Mouse (Mus musculus) liver, embryonic 12.5 days (tissue): ENCODE measurements around the gene Mpg. TPM values are rescaled to one million over a fixed set of nuclear protein-coding genes. Genes with fewer than 3 reads are reported as not detected.

Experiments used
- ATAC-seq: fragments of 200-750 bp; cut with Nextera tagmentation; 2 replicates; pipeline ENCODE4 v1.8.0; 2017; ENCODE audit warnings: moderate number of reproducible peaks, mild to moderate bottlenecking, moderate library complexity
- H3K27ac ChIP-seq: fragments of 300-500 bp; sonication (generic); 2 replicates; pipeline ENCODE4 v1.5.1; 2016; ENCODE audit warnings: mild to moderate bottlenecking
- H3K27me3 ChIP-seq: fragments of 300-500 bp; sonication (generic); replicated peaks from 2 replicates; pipeline ENCODE4 v1.6.1; 2016; ENCODE audit warnings: mild to moderate bottlenecking, moderate library complexity
- H3K36me3 ChIP-seq: fragments of 300-500 bp; sonication (generic); 2 replicates; pipeline ENCODE4 v1.6.1; 2016; ENCODE audit warnings: mild to moderate bottlenecking, moderate library complexity
- H3K4me1 ChIP-seq: fragments of 300-500 bp; sonication (generic); 2 replicates; pipeline ENCODE4 v1.6.1; 2016
- H3K4me2 ChIP-seq: fragments of 300-500 bp; sonication (generic); 2 replicates; pipeline ENCODE4 v1.6.1; 2016; ENCODE audit warnings: mild to moderate bottlenecking, moderate library complexity
- H3K4me3 ChIP-seq: fragments of 300-500 bp; sonication (generic); 2 replicates; pipeline ENCODE4 v1.5.1; 2016; ENCODE audit warnings: mild to moderate bottlenecking, moderate library complexity
- H3K9ac ChIP-seq: fragments of 300-500 bp; sonication (generic); 2 replicates; pipeline ENCODE4 v1.6.1; 2016; ENCODE audit warnings: mild to moderate bottlenecking, moderate library complexity
- H3K9me3 ChIP-seq: fragments of 300-500 bp; sonication (generic); replicated peaks from 2 replicates; pipeline ENCODE4 v1.6.1; 2016; ENCODE audit warnings: mild to moderate bottlenecking, moderate library complexity
- WGBS: fragments of 180-500 bp; shearing (Covaris S2); methylation state at CpG from one replicate; pipeline ENCODE4 v1.1.7; 2016; ENCODE audit not compliant: insufficient replicate concordance; 5-methylcytosine and 5-hydroxymethylcytosine counted together
- polyA plus RNA-seq: library from polyadenylated mRNA; unstranded; fragments of >200 nt; fragmentation: Nextera tagmentation; extraction: Ambion mirVana; gene quantifications from 2 replicates; pipeline ENCODE4 v1.2.1, GENCODE M21; 2016

Mpg gene
- polyA plus RNA-seq, 1 experiment from 2014 or later = 27.2 TPM

DNA sequence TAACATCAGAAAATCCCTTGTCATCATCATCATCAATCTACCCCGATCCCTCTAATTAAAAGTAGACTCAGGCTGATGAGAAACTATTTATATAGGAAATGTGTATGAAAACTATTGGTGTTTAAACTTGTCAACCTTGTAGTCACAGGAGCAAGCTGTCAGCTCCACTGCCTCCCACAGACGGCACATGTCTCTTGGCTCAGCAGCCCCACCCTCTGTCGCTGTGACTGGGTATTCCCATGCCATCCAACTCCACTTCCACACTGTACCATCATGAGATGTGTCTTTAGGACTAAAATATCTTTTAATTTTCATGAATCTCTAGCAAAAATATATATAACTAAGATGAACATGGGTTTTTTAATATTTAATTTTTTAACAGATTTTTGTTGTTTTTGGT, 22.0 kb downstream of the Mpg start:
- H3K36me3 ChIP-seq = peaks cover 84% of the 10 kb centered on the region
- H3K9ac ChIP-seq = peak overlapping the region; percentile 74
- H3K4me2 ChIP-seq = no peak overlapping the region
- H3K27ac ChIP-seq = peak overlapping the region; percentile 99
- ATAC-seq = no peak
- H3K9me3 ChIP-seq = no peaks in the 10 kb centered on the region
- peaks cover 93% of the 10 kb centered on the region for H3K4me1 ChIP-seq
- H3K27me3 ChIP-seq = no peaks in the 10 kb centered on the region
- 68% methylated on average over 3 of the region's 3 CpGs for WGBS
- no peak overlapping the region for H3K4me3 ChIP-seq

DNA sequence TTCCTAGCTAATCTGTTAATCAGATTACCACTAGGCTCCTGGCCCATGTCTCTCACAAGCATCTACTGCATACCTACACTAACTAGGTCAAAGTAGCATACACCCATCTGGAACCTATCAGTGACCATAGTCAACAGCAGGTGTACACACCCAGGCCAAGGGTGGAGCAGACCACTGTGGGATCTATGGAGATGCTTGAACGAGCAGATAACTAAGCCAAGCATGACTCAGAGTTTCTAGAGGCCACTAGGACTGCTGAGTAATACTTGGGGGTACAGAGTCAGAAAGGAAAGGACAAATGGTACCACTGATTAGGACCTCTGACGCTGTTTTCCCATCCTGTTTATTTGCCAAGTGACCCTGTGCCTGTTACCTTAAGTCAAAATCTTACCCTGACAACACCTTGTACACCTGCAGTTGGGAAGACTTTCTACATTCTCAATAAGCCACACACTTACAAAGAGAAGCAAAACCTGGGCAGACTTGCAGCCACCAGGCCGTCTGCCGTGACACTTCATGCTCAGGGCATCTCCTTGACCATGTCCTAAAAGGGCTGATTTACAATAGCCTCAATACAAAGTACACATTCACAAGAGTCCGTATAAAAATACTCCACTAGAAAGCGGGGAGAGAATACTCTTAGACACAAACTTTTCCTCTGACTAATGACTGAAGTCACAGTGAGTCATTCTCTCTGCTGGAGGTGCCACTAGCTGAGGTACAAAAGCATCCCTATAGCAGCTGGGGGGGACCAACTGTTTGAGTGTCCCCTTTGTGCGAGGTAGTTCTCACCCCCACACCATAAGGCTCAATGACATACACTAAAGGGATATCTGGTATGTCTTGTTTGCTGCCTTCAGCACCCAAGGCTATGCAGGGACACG, 24.8 kb downstream of the Mpg start:
- WGBS = 49% methylated on average over 8 of the region's 8 CpGs
- Histone ChIP-seq H3K4me1 (peaks cover 97% of the 10 kb centered on the region), H3K9ac (peak overlapping the region; percentile 80), H3K27ac (peak overlapping the region; percentile 99), H3K4me3 (no peak overlapping the region), H3K4me2 (peak overlapping the region; percentile 35), H3K27me3 (no peaks in the 10 kb centered on the region), H3K9me3 (no peaks in the 10 kb centered on the region), H3K36me3 (peaks cover 88% of the 10 kb centered on the region)
- peak; percentile 99 for ATAC-seq

- H3K4me2 ChIP-seq = no peak overlapping the region
- H3K27ac ChIP-seq = peak overlapping the region; percentile 99
- peak overlapping the region; percentile 80 for H3K9ac ChIP-seq
- H3K27me3 ChIP-seq = no peaks in the 10 kb centered on the region
- no peak overlapping the region for H3K4me3 ChIP-seq
- peaks cover 96% of the 10 kb centered on the region for H3K4me1 ChIP-seq
- 94% methylated on average over 1 of the region's 1 CpGs for WGBS
- ATAC-seq = no peak
- H3K9me3 ChIP-seq = no peaks in the 10 kb centered on the region
- H3K36me3 ChIP-seq = peaks cover 68% of the 10 kb centered on the region
These were observed 26.8 kb downstream of the Mpg start for GRCm38 (mm10) chr11:32253121-32253520.

GRCm38 (mm10) chr11:32256146-32256545, 29.8 kb downstream of the Mpg start:
- H3K9ac ChIP-seq = peak overlapping the region; percentile 80
- peak overlapping the region; percentile 14; the same call in 1 of the 2 replicates for H3K4me3 ChIP-seq
- peaks cover 67% of the 10 kb centered on the region for H3K36me3 ChIP-seq
- H3K4me1 ChIP-seq = peaks cover 92% of the 10 kb centered on the region
- no peaks in the 10 kb centered on the region for H3K27me3 ChIP-seq
- no peaks in the 10 kb centered on the region for H3K9me3 ChIP-seq
- peak overlapping the region; percentile 99 for H3K27ac ChIP-seq
- peak overlapping the region; percentile 59 for H3K4me2 ChIP-seq
- WGBS = 39% methylated on average over 1 of the region's 1 CpGs
- peak; percentile 100 for ATAC-seq

GRCm38 (mm10) chr11:32256566-32256965, 30.3 kb downstream of the Mpg start:
- peaks cover 89% of the 10 kb centered on the region for H3K4me1 ChIP-seq
- WGBS = 44% methylated on average over 3 of the region's 3 CpGs

DNA sequence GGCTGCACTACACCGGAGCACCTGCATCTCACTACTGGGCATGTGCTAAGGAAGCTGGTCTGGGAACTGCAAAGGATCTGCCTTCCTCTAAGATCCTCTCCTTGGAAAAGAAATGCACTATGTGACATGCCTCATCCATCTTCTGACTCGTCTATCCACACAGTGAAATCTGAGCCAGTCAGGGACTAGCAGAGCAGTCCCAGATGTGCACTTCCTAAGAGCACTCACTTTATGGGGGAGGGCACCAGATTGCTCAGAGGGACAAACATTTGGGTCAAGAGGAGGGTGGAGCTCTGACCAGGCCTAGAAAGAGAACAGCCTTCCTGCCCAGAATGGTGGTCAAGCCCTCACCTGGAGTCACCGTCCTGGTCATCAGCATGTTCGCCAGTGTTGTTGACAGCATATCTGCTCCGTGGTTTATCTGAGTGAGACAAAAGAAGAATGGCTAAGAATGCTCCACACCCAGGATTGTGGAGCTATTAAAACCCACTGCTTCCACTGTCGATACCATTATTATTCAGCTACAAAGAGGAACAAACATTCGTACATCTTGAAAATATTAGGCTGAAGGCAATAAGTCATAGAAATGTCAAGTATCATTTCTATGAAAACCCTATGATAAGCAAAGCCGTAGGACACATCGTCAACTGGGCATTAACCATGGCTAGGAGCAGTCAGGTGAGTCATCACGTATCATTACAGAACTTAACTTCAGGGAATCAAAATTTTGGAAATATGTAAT, 36.5 kb downstream of the Mpg start:
- Histone ChIP-seq H3K4me3 (no peak overlapping the region), H3K9me3 (no peaks in the 10 kb centered on the region), H3K4me1 (peaks cover 79% of the 10 kb centered on the region), H3K9ac (peak overlapping the region; percentile 70), H3K36me3 (peaks cover 49% of the 10 kb centered on the region), H3K27me3 (no peaks in the 10 kb centered on the region), H3K4me2 (no peak overlapping the region), H3K27ac (peak overlapping the region; percentile 99)
- no peak for ATAC-seq
- 71% methylated on average over 10 of the region's 10 CpGs for WGBS

More at GRCm38 (mm10) chr11:32256566-32256965, 30.3 kb downstream of the Mpg start:
- Histone ChIP-seq H3K27ac (peak overlapping the region; percentile 99), H3K4me3 (peak overlapping the region; percentile 9; the same call in 1 of the 2 replicates), H3K9ac (peak overlapping the region; percentile 80), H3K4me2 (peak overlapping the region; percentile 59), H3K9me3 (no peaks in the 10 kb centered on the region), H3K27me3 (no peaks in the 10 kb centered on the region), H3K36me3 (peaks cover 68% of the 10 kb centered on the region)
- ATAC-seq = no peak

DNA sequence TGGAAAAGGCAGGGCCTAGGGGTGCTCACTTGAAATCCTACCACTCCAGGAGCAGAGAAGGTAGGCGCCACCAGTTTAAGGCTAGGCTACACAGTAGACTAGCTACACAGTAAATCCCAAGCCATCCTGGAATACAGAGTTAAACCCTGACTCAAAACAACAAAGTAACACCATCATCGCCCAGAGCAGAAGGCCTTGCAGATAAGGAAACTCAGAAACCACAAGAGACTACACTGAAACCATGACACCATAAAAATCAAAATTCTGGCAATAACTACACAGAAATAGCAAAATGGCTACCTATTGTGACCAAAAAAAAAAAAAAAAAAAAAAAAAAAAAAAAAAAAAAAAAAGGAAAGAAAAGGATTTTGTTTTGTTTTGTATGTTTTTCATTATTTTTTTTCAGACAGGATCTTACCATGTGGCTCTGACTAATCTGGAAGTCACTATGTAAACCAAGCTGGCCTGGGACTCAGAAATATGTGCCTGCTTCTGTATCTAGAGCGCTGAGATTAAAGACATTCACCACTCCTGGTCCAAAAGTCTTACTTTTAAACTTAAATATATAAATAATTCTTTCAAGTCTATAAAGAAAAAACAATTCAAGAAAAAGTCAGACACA, 38.9 kb downstream of the Mpg start:
- H3K4me1 ChIP-seq = peaks cover 85% of the 10 kb centered on the region
- H3K27ac ChIP-seq = peak overlapping the region; percentile 99
- H3K36me3 ChIP-seq = peaks cover 35% of the 10 kb centered on the region
- ATAC-seq = peak; percentile 77
- peak overlapping the region; percentile 0; the same call in 1 of the 2 replicates for H3K4me3 ChIP-seq
- peak overlapping the region; percentile 75 for H3K9ac ChIP-seq
- peak overlapping the region; percentile 81 for H3K4me2 ChIP-seq
- no peaks in the 10 kb centered on the region for H3K27me3 ChIP-seq
- WGBS = 38% methylated on average over 3 of the region's 3 CpGs
- H3K9me3 ChIP-seq = no peaks in the 10 kb centered on the region

DNA sequence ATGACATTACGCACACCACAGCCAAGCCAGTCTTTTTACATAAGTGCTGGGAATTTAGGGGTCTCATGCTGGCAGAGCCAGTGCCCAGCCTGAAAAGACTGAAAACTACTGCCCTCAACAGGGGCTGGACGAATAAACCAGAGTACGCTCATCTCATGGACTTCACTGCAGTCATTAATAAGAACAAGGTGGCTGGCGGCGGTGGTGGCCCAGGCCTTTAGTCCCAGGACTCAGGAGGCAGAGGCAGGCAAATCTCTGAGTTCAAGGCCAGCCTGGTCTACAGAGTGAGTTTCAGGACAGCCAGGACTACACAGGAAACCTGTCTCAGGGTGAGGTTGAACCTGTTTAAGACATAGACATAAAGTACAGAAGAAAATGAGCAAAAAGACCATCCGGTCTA, 39.9 kb downstream of the Mpg start:
- Histone ChIP-seq H3K4me1 (peaks cover 84% of the 10 kb centered on the region), H3K4me2 (peak overlapping the region; percentile 81), H3K27me3 (no peaks in the 10 kb centered on the region; the same call in 1 of the 2 replicates), H3K9ac (peak overlapping the region; percentile 75), H3K27ac (peak overlapping the region; percentile 99), H3K9me3 (no peaks in the 10 kb centered on the region), H3K4me3 (peak overlapping the region; percentile 7; the same call in 1 of the 2 replicates), H3K36me3 (peaks cover 25% of the 10 kb centered on the region)
- 82% methylated on average over 6 of the region's 6 CpGs for WGBS
- no peak for ATAC-seq

GRCm38 (mm10) chr11:32266776-32267175, 40.5 kb downstream of the Mpg start:
- peak overlapping the region; percentile 81 for H3K4me2 ChIP-seq
- H3K9ac ChIP-seq = peak overlapping the region; percentile 99
- no peaks in the 10 kb centered on the region for H3K9me3 ChIP-seq
- H3K36me3 ChIP-seq = peaks cover 21% of the 10 kb centered on the region
- H3K27me3 ChIP-seq = peaks cover under 1% of the 10 kb centered on the region; the same call in 1 of the 2 replicates
- 26% methylated on average over 6 of the region's 6 CpGs for WGBS
- H3K27ac ChIP-seq = peak overlapping the region; percentile 99
- no peak for ATAC-seq
- H3K4me3 ChIP-seq = peak overlapping the region; percentile 81
- H3K4me1 ChIP-seq = peaks cover 87% of the 10 kb centered on the region

- Histone ChIP-seq H3K36me3 (peaks cover 15% of the 10 kb centered on the region), H3K9me3 (no peaks in the 10 kb centered on the region), H3K4me2 (peak within 1 kb of the TSS; percentile 81), H3K27me3 (peaks cover 5% of the 10 kb centered on the region; the same call in 1 of the 2 replicates), H3K27ac (peak within 1 kb of the TSS; percentile 99), H3K4me1 (peaks cover 91% of the 10 kb centered on the region), H3K9ac (peak within 1 kb of the TSS; percentile 99), H3K4me3 (peak within 1 kb of the TSS; percentile 81)
- peak; percentile 80 for ATAC-seq
- under 1% methylated on average over 54 of the region's 54 CpGs for WGBS
These were observed 41.0 kb downstream of the Mpg start, which contains the start of gene Nprl3 for GRCm38 (mm10) chr11:32267188-32267884. Gene Nprl3, minus strand, starts transcription at chr11:32267707.

DNA sequence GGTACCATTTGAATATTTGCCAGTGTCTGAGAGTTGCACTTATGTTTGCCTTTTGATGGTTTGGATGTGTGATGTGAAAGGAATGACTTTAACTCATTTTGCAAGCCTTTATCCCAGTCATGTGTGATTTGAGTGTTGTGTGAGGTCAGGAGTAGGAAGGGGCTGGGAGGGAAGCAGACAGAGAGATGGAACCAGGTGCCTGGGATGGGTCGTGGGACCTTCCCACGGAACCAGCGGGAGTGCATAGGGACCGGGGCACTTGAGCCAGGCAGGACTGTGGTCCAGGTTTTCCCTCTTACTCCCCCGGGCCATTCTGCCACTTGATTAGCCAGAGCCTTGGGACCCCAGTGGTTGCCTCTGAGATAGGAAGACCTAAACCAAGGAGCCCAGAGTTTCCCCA, 41.7 kb downstream of the Mpg start:
- H3K9me3 ChIP-seq = no peaks in the 10 kb centered on the region
- 20% methylated on average over 5 of the region's 5 CpGs for WGBS
- H3K4me1 ChIP-seq = peaks cover 90% of the 10 kb centered on the region
- H3K27ac ChIP-seq = peak overlapping the region; percentile 99
- H3K9ac ChIP-seq = peak overlapping the region; percentile 99
- H3K4me2 ChIP-seq = peak overlapping the region; percentile 81
- no peak for ATAC-seq
- H3K27me3 ChIP-seq = peaks cover 5% of the 10 kb centered on the region; the same call in 1 of the 2 replicates
- peak overlapping the region; percentile 81 for H3K4me3 ChIP-seq
- H3K36me3 ChIP-seq = peaks cover 9% of the 10 kb centered on the region
